Mouse (Mus musculus) ES-Bruce4 (cell line): ENCODE measurements around the gene Atp6v1g3.

Experiments
- CTCF ChIP-seq: IDR thresholded peaks from one replicate; pipeline ENCODE4 v1.8.1; 2011; ENCODE audit warnings: low read depth, low read length
- POLR2A ChIP-seq: IDR thresholded peaks from one replicate; pipeline ENCODE4 v1.8.1; 2011; ENCODE audit warnings: low read length; ENCODE audit not compliant: insufficient read depth

DNA sequence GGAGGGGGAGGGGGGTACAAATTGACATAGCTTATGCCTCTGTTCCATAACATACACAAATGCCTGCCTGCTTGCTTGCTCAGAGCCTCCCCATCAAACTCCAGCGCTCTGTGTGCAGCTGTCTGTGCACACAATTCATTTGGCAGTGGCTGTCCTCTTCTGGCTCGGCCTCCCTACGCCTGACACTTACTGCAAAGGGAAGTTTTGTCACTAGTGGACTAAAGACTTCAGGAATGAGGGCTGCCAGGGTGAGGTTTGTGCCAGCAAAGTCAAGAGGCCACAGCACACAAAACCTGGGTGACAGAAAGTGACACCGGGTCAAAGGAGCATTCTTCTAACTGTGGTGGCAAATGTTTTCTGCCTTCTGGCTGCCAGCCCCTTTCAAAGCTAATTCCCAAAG is 52.6 kb downstream of the Atp6v1g3 start:
- no peak for TF ChIP-seq POLR2A
- no peak for TF ChIP-seq CTCF
